Mouse (Mus musculus) embryonic facial prominence, embryonic 14.5 days (tissue): Measurements from ENCODE around the gene Rprd1b. TPM values are rescaled to one million over a fixed set of nuclear protein-coding genes. Genes with fewer than 3 reads are reported as not detected.
"Not testable (repeated sequence)": the region's sequence is repeated elsewhere in the genome, so short reads cannot be mapped to it uniquely, and the experiment has no call there.

Source experiments
- ATAC-seq: fragments of 200-750 bp; cut with Nextera tagmentation; 2 replicates; pipeline ENCODE4 v1.8.0; 2017; ENCODE audit warnings: low read depth, moderate number of reproducible peaks, moderate TSS enrichment
- DNase-seq: peaks from one replicate; pipeline ENCODE4 v3.0.0-alpha.2; 2015; ENCODE audit warnings: low spot score
- H3K27ac ChIP-seq: fragments of 300-500 bp; sonication (generic); replicated peaks from 2 replicates; pipeline ENCODE4 v1.5.1; 2014; ENCODE audit warnings: low read depth, mild to moderate bottlenecking, low read length, moderate library complexity
- H3K27me3 ChIP-seq: fragments of 300-500 bp; sonication (generic); replicated peaks from 2 replicates; pipeline ENCODE4 v1.6.1; 2014; ENCODE audit warnings: low read length; ENCODE audit not compliant: control insufficient read depth, insufficient read depth
- H3K36me3 ChIP-seq: fragments of 300-500 bp; sonication (generic); 2 replicates; pipeline ENCODE4 v1.6.1; 2014; ENCODE audit warnings: low read length, mixed read lengths; ENCODE audit not compliant: control insufficient read depth, insufficient read depth
- H3K4me1 ChIP-seq: fragments of 300-500 bp; sonication (generic); 2 replicates; pipeline ENCODE4 v1.6.1; 2014; ENCODE audit warnings: antibody characterized with exemption, low read length; ENCODE audit not compliant: control insufficient read depth, insufficient read depth
- H3K4me2 ChIP-seq: fragments of 300-500 bp; sonication (generic); 2 replicates; pipeline ENCODE4 v1.6.1; 2014; ENCODE audit warnings: low read depth, mild to moderate bottlenecking, low read length, moderate library complexity, mixed read lengths
- H3K4me3 ChIP-seq: fragments of 300-500 bp; sonication (generic); 2 replicates; pipeline ENCODE4 v1.5.1; 2014; ENCODE audit warnings: low read depth, mild to moderate bottlenecking, low read length
- H3K9ac ChIP-seq: fragments of 300-500 bp; sonication (generic); 2 replicates; pipeline ENCODE4 v1.6.1; 2014; ENCODE audit warnings: low read depth, mild to moderate bottlenecking, low read length, moderate library complexity, mixed read lengths
- H3K9me3 ChIP-seq: fragments of 300-500 bp; sonication (generic); 2 replicates; pipeline ENCODE4 v1.6.1; 2016; ENCODE audit warnings: low read length; ENCODE audit not compliant: control insufficient read depth
- WGBS: fragments of 180-500 bp; shearing (Covaris S2); extraction: QIAGEN DNeasy Blood & Tissue Kit; methylation state at CpG from one replicate; pipeline ENCODE4 v1.1.7; 2014; 5-methylcytosine and 5-hydroxymethylcytosine counted together
- polyA plus RNA-seq: library from polyadenylated mRNA; unstranded; fragments of >200 nt; fragmentation: Nextera tagmentation; extraction: Ambion mirVana; gene quantifications from 2 replicates; pipeline ENCODE4 v1.2.1, GENCODE M21; 2014

Rprd1b gene
- polyA plus RNA-seq, 1 experiment from 2014 or later, result 32.8 TPM

DNA sequence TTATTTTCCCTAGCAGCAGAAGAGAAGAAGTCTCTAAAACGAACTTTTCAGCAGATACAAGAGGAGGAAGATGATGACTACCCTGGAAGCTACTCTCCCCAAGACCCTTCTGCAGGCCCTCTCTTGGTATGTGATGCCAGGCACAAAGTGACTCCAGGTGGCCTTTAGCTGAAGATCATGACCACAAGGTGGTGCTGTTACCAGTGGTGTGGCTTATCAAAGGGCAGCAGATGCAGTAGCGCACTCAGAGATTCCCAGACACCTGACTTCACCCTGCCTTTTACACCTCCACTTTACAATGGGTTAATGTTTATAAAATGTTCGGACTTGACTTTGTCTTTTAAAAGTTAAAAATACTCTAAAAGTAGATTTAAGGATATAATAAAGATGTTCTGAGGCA, 19.6 kb downstream of the Rprd1b start:
- H3K27ac ChIP-seq, result no peak overlapping the region
- H3K4me2 ChIP-seq, result no peak overlapping the region
- no peak overlapping the region for H3K9ac ChIP-seq
- peak; percentile 48 for DNase-seq
- no peak for ATAC-seq
- H3K36me3 ChIP-seq, result peaks cover 70% of the 10 kb centered on the region
- no peak overlapping the region for H3K4me3 ChIP-seq
- H3K4me1 ChIP-seq, result no peaks in the 10 kb centered on the region
- H3K27me3 ChIP-seq, result no peaks in the 10 kb centered on the region
- 65% methylated on average over 3 of the region's 3 CpGs for WGBS
- no peaks in the 10 kb centered on the region for H3K9me3 ChIP-seq

GRCm38 (mm10) chr2:158048718-158049117, 20.4 kb downstream of the Rprd1b start:
- no peaks in the 10 kb centered on the region for H3K27me3 ChIP-seq
- 89% methylated on average over 1 of the region's 1 CpGs for WGBS
- DNase-seq (no peak), ATAC-seq (no peak)
- no peaks in the 10 kb centered on the region for H3K9me3 ChIP-seq
- H3K4me3 ChIP-seq, result no peak overlapping the region
- no peak overlapping the region for H3K27ac ChIP-seq
- no peaks in the 10 kb centered on the region for H3K4me1 ChIP-seq
- H3K9ac ChIP-seq, result no peak overlapping the region
- H3K36me3 ChIP-seq, result peaks cover 63% of the 10 kb centered on the region
- H3K4me2 ChIP-seq, result no peak overlapping the region

GRCm38 (mm10) chr2:158050116-158050515, 21.8 kb downstream of the Rprd1b start:
- Histone ChIP-seq H3K36me3 (peaks cover 54% of the 10 kb centered on the region), H3K4me3 (no peak overlapping the region), H3K9me3 (no peaks in the 10 kb centered on the region), H3K27me3 (no peaks in the 10 kb centered on the region), H3K9ac (no peak overlapping the region), H3K27ac (no peak overlapping the region), H3K4me2 (no peak overlapping the region), H3K4me1 (no peaks in the 10 kb centered on the region)
- ATAC-seq, result no peak
- DNase-seq, result no peak
- 94% methylated on average over 8 of the region's 8 CpGs for WGBS

- Histone ChIP-seq H3K27me3 (no peaks in the 10 kb centered on the region), H3K27ac (no peak overlapping the region), H3K4me3 (no peak overlapping the region), H3K4me1 (no peaks in the 10 kb centered on the region), H3K36me3 (peaks cover 50% of the 10 kb centered on the region), H3K4me2 (no peak overlapping the region), H3K9ac (no peak overlapping the region), H3K9me3 (no peaks in the 10 kb centered on the region)
- DNase-seq (no peak), ATAC-seq (no peak)
- 97% methylated on average over 3 of the region's 3 CpGs for WGBS
Measured at GRCm38 (mm10) chr2:158054596-158054995, 26.3 kb downstream of the Rprd1b start.

DNA sequence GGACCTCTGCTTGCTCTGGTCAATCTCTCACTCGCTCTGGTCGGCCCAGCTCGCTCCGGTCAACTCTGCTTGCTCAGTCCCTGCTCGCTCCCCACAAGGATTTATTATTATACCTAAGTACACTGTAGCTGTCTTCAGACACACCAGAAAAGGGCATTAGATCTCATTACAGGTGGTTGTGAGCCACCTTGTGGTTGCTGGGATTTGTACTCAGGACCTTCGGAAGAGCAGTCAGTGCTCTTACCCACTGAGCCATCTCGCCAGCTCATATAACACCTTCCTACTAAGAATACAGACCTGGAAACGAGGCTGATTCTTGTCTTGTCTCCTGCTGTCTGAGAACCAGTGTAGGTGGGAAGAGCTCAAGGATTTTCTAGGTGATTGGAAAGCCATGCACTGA, 27.1 kb downstream of the Rprd1b start:
- not testable (repeated sequence) for H3K9me3 ChIP-seq, H3K27ac ChIP-seq, H3K27me3 ChIP-seq, H3K9ac ChIP-seq, ATAC-seq, DNase-seq, H3K4me3 ChIP-seq, H3K4me2 ChIP-seq, H3K4me1 ChIP-seq
- WGBS, result 88% methylated on average over 8 of the region's 8 CpGs
- H3K36me3 ChIP-seq, result peaks cover 51% of the 10 kb centered on the region

- ATAC-seq, result no peak
- H3K27ac ChIP-seq, result no peak overlapping the region
- no peak overlapping the region for H3K4me2 ChIP-seq
- peaks cover 58% of the 10 kb centered on the region for H3K36me3 ChIP-seq
- no peak overlapping the region for H3K4me3 ChIP-seq
- H3K9ac ChIP-seq, result no peak overlapping the region
- no peak for DNase-seq
- WGBS, result 90% methylated on average over 3 of the region's 3 CpGs
- no peaks in the 10 kb centered on the region for H3K27me3 ChIP-seq
- H3K4me1 ChIP-seq, result no peaks in the 10 kb centered on the region
- H3K9me3 ChIP-seq, result no peaks in the 10 kb centered on the region
Measured at GRCm38 (mm10) chr2:158057030-158057429, 28.7 kb downstream of the Rprd1b start.

DNA sequence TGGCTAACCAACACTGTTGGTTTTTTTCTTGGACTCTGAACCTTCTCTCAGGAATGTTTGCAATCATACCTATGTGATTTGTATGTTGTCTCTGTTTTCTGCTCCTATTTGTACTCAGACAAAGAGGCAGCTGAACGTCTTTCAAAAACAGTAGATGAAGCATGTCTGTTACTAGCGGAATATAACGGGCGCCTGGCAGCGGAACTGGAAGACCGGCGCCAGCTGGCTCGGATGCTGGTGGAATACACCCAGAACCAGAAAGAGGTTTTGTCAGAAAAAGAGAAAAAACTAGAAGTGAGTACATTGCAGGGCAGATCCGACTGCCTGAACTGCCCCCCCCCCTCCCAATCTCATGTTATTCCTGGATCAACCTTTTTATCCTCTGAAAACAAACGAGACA, 30.2 kb downstream of the Rprd1b start:
- DNase-seq (peak; percentile 27), ATAC-seq (no peak)
- H3K9me3 ChIP-seq, result no peaks in the 10 kb centered on the region
- peaks cover 59% of the 10 kb centered on the region for H3K36me3 ChIP-seq
- no peak overlapping the region for H3K9ac ChIP-seq
- H3K4me1 ChIP-seq, result no peaks in the 10 kb centered on the region
- H3K27me3 ChIP-seq, result no peaks in the 10 kb centered on the region
- H3K27ac ChIP-seq, result no peak overlapping the region
- no peak overlapping the region for H3K4me2 ChIP-seq
- 70% methylated on average over 10 of the region's 10 CpGs for WGBS
- H3K4me3 ChIP-seq, result no peak overlapping the region

DNA sequence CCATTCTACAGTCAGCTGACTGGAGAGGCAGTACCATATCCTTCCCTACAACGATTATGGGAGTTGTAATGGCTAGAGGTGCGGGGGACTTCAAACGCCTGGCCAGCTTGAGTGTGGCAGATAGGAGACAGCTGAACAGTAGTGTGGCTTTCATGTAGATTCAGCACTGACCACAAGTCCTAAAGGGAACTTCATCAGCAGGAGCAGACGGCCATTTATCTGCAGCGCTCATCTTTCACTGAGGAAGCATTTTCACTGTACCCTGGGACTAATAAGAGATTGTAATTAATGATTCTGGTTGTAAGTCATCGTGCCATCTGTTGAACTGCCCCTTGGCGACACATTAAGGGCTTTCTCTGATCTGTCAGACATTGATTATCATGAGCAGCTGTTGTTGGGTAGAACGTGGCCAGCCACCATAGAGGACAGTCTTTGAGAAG, 31.4 kb downstream of the Rprd1b start:
- WGBS, result 84% methylated on average over 8 of the region's 8 CpGs
- Histone ChIP-seq H3K27ac (no peak overlapping the region), H3K36me3 (peaks cover 57% of the 10 kb centered on the region), H3K9ac (no peak overlapping the region), H3K4me3 (no peak overlapping the region), H3K4me2 (no peak overlapping the region), H3K4me1 (no peaks in the 10 kb centered on the region), H3K27me3 (no peaks in the 10 kb centered on the region), H3K9me3 (no peaks in the 10 kb centered on the region)
- DNase-seq (peak; percentile 4), ATAC-seq (no peak)

DNA sequence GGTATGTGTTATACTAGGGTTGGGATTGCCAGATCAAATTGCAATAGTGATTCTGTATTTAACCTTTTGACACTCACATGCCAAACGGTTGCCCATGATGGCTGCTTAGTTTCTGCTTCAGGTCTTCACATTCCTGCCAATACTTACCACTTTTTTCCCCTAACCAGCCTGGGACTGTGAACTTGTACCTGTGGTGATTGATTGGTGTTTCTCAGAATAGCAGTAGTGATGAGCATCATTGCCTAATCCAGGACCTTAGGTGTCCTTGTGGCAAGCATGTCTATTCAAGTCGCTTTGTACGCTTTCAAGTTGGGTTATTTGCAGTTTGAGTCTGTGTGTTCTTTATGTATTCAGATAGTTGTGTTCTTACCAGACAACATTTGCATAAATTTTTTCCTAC, 34.7 kb downstream of the Rprd1b start:
- H3K4me3 ChIP-seq, result no peak overlapping the region
- 80% methylated on average over 3 of the region's 3 CpGs for WGBS
- no peak overlapping the region for H3K27ac ChIP-seq
- ATAC-seq (no peak), DNase-seq (no peak)
- H3K9ac ChIP-seq, result no peak overlapping the region
- peaks cover 5% of the 10 kb centered on the region; the same call in 1 of the 2 replicates for H3K4me1 ChIP-seq
- H3K27me3 ChIP-seq, result no peaks in the 10 kb centered on the region
- peaks cover 55% of the 10 kb centered on the region for H3K36me3 ChIP-seq
- no peak overlapping the region for H3K4me2 ChIP-seq
- H3K9me3 ChIP-seq, result no peaks in the 10 kb centered on the region
